Mouse (Mus musculus): ENCODE data around the gene Gab3. TPM values are rescaled to one million over a fixed set of nuclear protein-coding genes. Genes with fewer than 3 reads are reported as not detected.
A peak's percentile ranks its signal among the peaks of the same experiment; 100 is the strongest.

The Gab3 gene
- polyA plus RNA-seq (2014; fragmentation: Nextera tagmentation; extraction: Ambion mirVana) = 0.89 and 1.1 TPM in 2 replicates

- peak within 1 kb of the TSS; percentile 40 for H3K4me3 ChIP-seq (ENCODE audit: low read length)
- peak within 1 kb of the TSS; percentile 49 for H3K4me2 ChIP-seq (replicated peaks; ENCODE audit: low read depth, low read length)
- no peaks in the 10 kb centered on the region for H3K27me3 ChIP-seq (ENCODE audit: control insufficient read depth, insufficient read depth, low read length)
- no peaks in the 10 kb centered on the region for H3K36me3 ChIP-seq (ENCODE audit: control insufficient read depth, insufficient read depth, low read length)
- no peaks in the 10 kb centered on the region for H3K4me1 ChIP-seq (ENCODE audit: control insufficient read depth, insufficient read depth, low read length)
- ATAC-seq (ENCODE audit: low FRiP score, low TSS enrichment) = peak; percentile 97
- no peak within 1 kb of the TSS for H3K9ac ChIP-seq (ENCODE audit: low read depth, low read length)
- H3K9me3 ChIP-seq (ENCODE audit: control insufficient read depth, low read length) = no peaks in the 10 kb centered on the region
- no peak within 1 kb of the TSS for H3K27ac ChIP-seq (ENCODE audit: low read depth, low read length)
- WGBS = 20% methylated on average over 9 of the region's 17 CpGs
These were observed at the start of gene Gab3 for GRCm38 (mm10) chrX:75084774-75085508. TSS of gene Gab3 (minus strand) at chrX:75085458.

- no peaks in the 10 kb centered on the region for H3K27me3 ChIP-seq (ENCODE audit: control insufficient read depth, insufficient read depth, low read length)
- peak within 1 kb of the TSS; percentile 37; the same call in 1 of the 2 replicates for H3K27ac ChIP-seq (ENCODE audit: low read depth, low read length)
- H3K9me3 ChIP-seq (ENCODE audit: control insufficient read depth, low read length) = no peaks in the 10 kb centered on the region
- peak within 1 kb of the TSS; percentile 42 for H3K4me2 ChIP-seq (replicated peaks; ENCODE audit: low read depth, low read length)
- no peaks in the 10 kb centered on the region for H3K4me1 ChIP-seq (ENCODE audit: control insufficient read depth, insufficient read depth, low read length)
- H3K36me3 ChIP-seq (ENCODE audit: control insufficient read depth, insufficient read depth, low read length) = no peaks in the 10 kb centered on the region
- peak; percentile 100 for ATAC-seq (ENCODE audit: low FRiP score, low TSS enrichment)
- H3K9ac ChIP-seq (ENCODE audit: low read depth, low read length) = peak within 1 kb of the TSS; percentile 59
- peak within 1 kb of the TSS; percentile 51 for H3K4me3 ChIP-seq (ENCODE audit: low read length)
- WGBS = 27% methylated on average over 36 of the region's 36 CpGs
These were observed 45.4 kb upstream of the Gab3 start, which contains the start of gene Mpp1 for GRCm38 (mm10) chrX:75130467-75131160. TSS of gene Mpp1 (minus strand) at chrX:75131016.

DNA sequence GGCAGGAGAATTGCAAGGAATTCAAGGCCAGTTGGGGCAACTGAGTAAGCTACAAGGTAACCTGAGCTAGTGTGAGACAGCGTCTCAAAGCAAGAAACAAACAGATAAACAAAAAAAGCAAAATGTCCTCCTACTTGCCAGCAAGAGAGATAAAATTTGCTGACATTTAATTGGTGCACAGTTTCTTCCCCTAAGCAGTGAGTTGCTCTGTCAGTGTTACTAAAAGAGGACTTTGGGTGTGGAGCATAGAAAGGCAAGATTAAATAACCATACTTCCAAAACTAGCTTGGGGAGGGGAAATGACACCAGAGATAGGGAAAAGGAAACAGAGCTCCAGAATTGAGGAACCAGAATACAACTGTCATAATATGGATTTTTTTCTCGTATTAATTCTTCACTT lies 44.2 kb upstream of the Gab3 start:
- H3K9me3 ChIP-seq (ENCODE audit: control insufficient read depth, low read length) = no peaks in the 10 kb centered on the region
- no peak for ATAC-seq (ENCODE audit: low FRiP score, low TSS enrichment)
- no peak overlapping the region for H3K4me2 ChIP-seq (replicated peaks; ENCODE audit: low read depth, low read length)
- H3K36me3 ChIP-seq (ENCODE audit: control insufficient read depth, insufficient read depth, low read length) = no peaks in the 10 kb centered on the region; the same call in 1 of the 2 replicates
- no peak overlapping the region for H3K4me3 ChIP-seq (ENCODE audit: low read length)
- no peaks in the 10 kb centered on the region for H3K27me3 ChIP-seq (ENCODE audit: control insufficient read depth, insufficient read depth, low read length)
- 66% methylated on average over 2 of the region's 2 CpGs for WGBS
- H3K9ac ChIP-seq (ENCODE audit: low read depth, low read length) = no peak overlapping the region
- H3K27ac ChIP-seq (ENCODE audit: low read depth, low read length) = no peak overlapping the region
- no peaks in the 10 kb centered on the region for H3K4me1 ChIP-seq (ENCODE audit: control insufficient read depth, insufficient read depth, low read length)

DNA sequence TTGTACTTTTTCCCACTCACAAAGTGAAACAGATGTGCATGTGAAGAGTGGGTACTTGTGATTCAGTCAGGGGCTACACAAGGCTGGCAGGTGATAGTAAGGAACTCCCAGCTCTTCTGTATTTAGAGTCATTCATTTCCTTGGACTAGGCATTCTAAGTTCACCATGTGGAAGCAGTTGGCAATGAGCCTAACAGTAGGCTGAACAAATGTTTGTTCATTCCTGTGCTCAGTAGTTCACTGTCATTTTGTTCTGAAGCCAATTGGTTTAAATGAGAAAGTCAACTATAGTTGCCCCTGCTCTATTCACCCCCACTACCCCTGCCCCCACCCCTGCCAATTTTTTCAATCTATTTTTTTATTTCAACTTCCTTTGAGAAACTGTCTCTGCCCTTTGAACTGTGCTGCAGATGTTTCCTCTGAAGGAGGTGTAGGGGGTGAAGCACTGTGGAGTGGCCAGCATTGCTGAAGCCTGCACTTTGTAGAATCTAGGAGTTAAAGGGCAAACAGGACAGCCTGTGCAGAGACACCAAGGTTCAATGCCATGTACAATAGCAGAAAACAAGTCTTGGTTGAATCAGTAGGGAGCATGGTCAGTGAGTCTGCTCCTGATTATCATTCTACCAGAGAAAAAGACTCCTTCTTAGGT lies 43.2 kb upstream of the Gab3 start:
- H3K9ac ChIP-seq (ENCODE audit: low read depth, low read length) = no peak overlapping the region

GRCm38 (mm10) chrX:75126893-75127292 lies 41.6 kb upstream of the Gab3 start:
- H3K4me3 ChIP-seq (ENCODE audit: low read length) = no peak overlapping the region
- no peak overlapping the region for H3K27ac ChIP-seq (ENCODE audit: low read depth, low read length)
- no peak overlapping the region for H3K9ac ChIP-seq (ENCODE audit: low read depth, low read length)

More for the DNA sequence above, 43.2 kb upstream of the Gab3 start:
- Histone ChIP-seq H3K27ac (ENCODE audit: low read depth, low read length) (no peak overlapping the region), H3K27me3 (ENCODE audit: control insufficient read depth, insufficient read depth, low read length) (no peaks in the 10 kb centered on the region), H3K4me2 (replicated peaks; ENCODE audit: low read depth, low read length) (no peak overlapping the region), H3K4me1 (ENCODE audit: control insufficient read depth, insufficient read depth, low read length) (no peaks in the 10 kb centered on the region), H3K36me3 (ENCODE audit: control insufficient read depth, insufficient read depth, low read length) (no peaks in the 10 kb centered on the region; the same call in 1 of the 2 replicates), H3K4me3 (ENCODE audit: low read length) (no peak overlapping the region), H3K9me3 (ENCODE audit: control insufficient read depth, low read length) (no peaks in the 10 kb centered on the region)
- ATAC-seq (ENCODE audit: low FRiP score, low TSS enrichment) = no peak

DNA sequence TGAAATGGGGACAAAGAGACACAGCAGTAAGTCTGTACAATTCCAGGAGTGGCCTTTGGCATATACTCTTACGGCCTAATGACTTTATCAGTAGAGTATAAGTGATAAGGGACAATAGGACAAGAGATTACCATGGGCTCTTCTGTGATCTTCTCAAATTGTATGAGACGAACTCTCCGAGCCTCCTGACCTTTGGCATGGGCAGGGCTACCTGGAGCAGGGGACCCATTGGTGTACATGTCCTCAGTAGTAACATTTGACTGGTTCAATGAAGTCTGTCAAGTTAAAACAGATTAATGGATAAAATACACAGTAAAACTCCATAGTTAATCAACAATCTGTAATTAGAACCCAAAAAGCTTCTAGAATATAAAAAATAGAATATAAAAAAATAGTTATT lies 40.3 kb upstream of the Gab3 start:
- no peaks in the 10 kb centered on the region for H3K27me3 ChIP-seq (ENCODE audit: control insufficient read depth, insufficient read depth, low read length)
- H3K36me3 ChIP-seq (ENCODE audit: control insufficient read depth, insufficient read depth, low read length) = no peaks in the 10 kb centered on the region; the same call in 1 of the 2 replicates
- H3K4me3 ChIP-seq (ENCODE audit: low read length) = no peak overlapping the region
- no peaks in the 10 kb centered on the region for H3K4me1 ChIP-seq (ENCODE audit: control insufficient read depth, insufficient read depth, low read length)
- H3K4me2 ChIP-seq (replicated peaks; ENCODE audit: low read depth, low read length) = no peak overlapping the region
- no peaks in the 10 kb centered on the region for H3K9me3 ChIP-seq (ENCODE audit: control insufficient read depth, low read length)
- H3K9ac ChIP-seq (ENCODE audit: low read depth, low read length) = no peak overlapping the region
- WGBS = 94% methylated on average over 3 of the region's 3 CpGs
- no peak for ATAC-seq (ENCODE audit: low FRiP score, low TSS enrichment)
- no peak overlapping the region for H3K27ac ChIP-seq (ENCODE audit: low read depth, low read length)

More at GRCm38 (mm10) chrX:75126893-75127292, 41.6 kb upstream of the Gab3 start:
- Histone ChIP-seq H3K9me3 (ENCODE audit: control insufficient read depth, low read length) (no peaks in the 10 kb centered on the region), H3K4me2 (replicated peaks; ENCODE audit: low read depth, low read length) (no peak overlapping the region), H3K36me3 (ENCODE audit: control insufficient read depth, insufficient read depth, low read length) (no peaks in the 10 kb centered on the region; the same call in 1 of the 2 replicates), H3K27me3 (ENCODE audit: control insufficient read depth, insufficient read depth, low read length) (no peaks in the 10 kb centered on the region), H3K4me1 (ENCODE audit: control insufficient read depth, insufficient read depth, low read length) (no peaks in the 10 kb centered on the region)
- no peak for ATAC-seq (ENCODE audit: low FRiP score, low TSS enrichment)

DNA sequence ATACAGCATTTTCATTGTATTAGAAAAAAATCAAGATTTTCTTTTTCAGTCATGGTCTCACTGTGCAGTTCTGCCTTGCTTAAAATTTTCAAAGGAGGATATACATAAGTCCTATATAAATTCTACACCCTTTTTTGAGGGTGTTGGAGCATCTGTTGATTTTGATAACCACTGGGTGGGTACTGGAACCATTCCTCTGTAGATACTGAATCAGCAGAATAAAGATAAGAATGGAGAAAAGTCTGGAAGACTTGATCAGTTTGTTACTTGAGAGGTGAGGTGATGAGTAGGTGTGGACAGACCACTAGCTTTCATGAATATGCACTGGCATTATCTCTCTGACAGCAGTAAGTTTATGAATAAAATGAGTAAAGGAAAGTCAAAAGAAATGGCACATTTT lies 30.3 kb upstream of the Gab3 start:
- H3K4me3 ChIP-seq (ENCODE audit: low read length) = no peak overlapping the region
- H3K27ac ChIP-seq (ENCODE audit: low read depth, low read length) = no peak overlapping the region
- no peaks in the 10 kb centered on the region for H3K4me1 ChIP-seq (ENCODE audit: control insufficient read depth, insufficient read depth, low read length)
- H3K9me3 ChIP-seq (ENCODE audit: control insufficient read depth, low read length) = no peaks in the 10 kb centered on the region
- no peak for ATAC-seq (ENCODE audit: low FRiP score, low TSS enrichment)
- peaks cover 3% of the 10 kb centered on the region; the same call in 1 of the 2 replicates for H3K36me3 ChIP-seq (ENCODE audit: control insufficient read depth, insufficient read depth, low read length)
- no peak overlapping the region for H3K9ac ChIP-seq (ENCODE audit: low read depth, low read length)
- H3K4me2 ChIP-seq (replicated peaks; ENCODE audit: low read depth, low read length) = no peak overlapping the region
- no peaks in the 10 kb centered on the region for H3K27me3 ChIP-seq (ENCODE audit: control insufficient read depth, insufficient read depth, low read length)

DNA sequence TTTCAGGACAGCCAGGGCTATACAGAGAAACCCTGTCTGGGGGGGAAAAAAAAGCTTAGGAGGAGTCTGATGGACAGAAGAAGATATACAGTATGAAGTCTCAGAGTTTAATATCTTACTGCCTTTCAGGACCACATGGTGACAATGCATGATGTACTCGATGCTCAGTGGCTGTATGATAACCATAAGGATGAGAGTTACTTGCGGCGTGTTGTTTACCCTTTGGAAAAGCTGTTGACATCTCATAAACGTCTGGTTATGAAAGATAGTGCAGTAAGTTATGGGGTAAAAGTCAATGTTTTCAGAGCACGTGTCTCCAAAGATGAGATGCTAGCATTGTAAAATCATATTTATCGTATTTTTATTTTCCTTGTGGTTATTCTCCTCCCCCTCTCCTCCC lies 17.0 kb upstream of the Gab3 start:
- H3K9me3 ChIP-seq (ENCODE audit: control insufficient read depth, low read length) = no peaks in the 10 kb centered on the region
- no peaks in the 10 kb centered on the region for H3K4me1 ChIP-seq (ENCODE audit: control insufficient read depth, insufficient read depth, low read length)
- 87% methylated on average over 6 of the region's 6 CpGs for whole genome bisulfite sequencing
- peaks cover 31% of the 10 kb centered on the region; the same call in 1 of the 2 replicates for H3K36me3 ChIP-seq (ENCODE audit: control insufficient read depth, insufficient read depth, low read length)
- H3K9ac ChIP-seq (ENCODE audit: low read depth, low read length) = no peak overlapping the region
- H3K27me3 ChIP-seq (ENCODE audit: control insufficient read depth, insufficient read depth, low read length) = no peaks in the 10 kb centered on the region
- H3K27ac ChIP-seq (ENCODE audit: low read depth, low read length) = no peak overlapping the region
- no peak for ATAC-seq (ENCODE audit: low FRiP score, low TSS enrichment)
- H3K4me2 ChIP-seq (replicated peaks; ENCODE audit: low read depth, low read length) = no peak overlapping the region
- no peak overlapping the region for H3K4me3 ChIP-seq (ENCODE audit: low read length)

GRCm38 (mm10) chrX:75098799-75099198 lies 13.5 kb upstream of the Gab3 start:
- peaks cover 8% of the 10 kb centered on the region; the same call in 1 of the 2 replicates for H3K36me3 ChIP-seq (ENCODE audit: control insufficient read depth, insufficient read depth, low read length)
- no peaks in the 10 kb centered on the region for H3K4me1 ChIP-seq (ENCODE audit: control insufficient read depth, insufficient read depth, low read length)
- no peak overlapping the region for H3K27ac ChIP-seq (ENCODE audit: low read depth, low read length)
- no peak for ATAC-seq (ENCODE audit: low FRiP score, low TSS enrichment)
- H3K9ac ChIP-seq (ENCODE audit: low read depth, low read length) = no peak overlapping the region
- no peaks in the 10 kb centered on the region for H3K27me3 ChIP-seq (ENCODE audit: control insufficient read depth, insufficient read depth, low read length)
- 87% methylated on average over 8 of the region's 8 CpGs for WGBS
- no peaks in the 10 kb centered on the region for H3K9me3 ChIP-seq (ENCODE audit: control insufficient read depth, low read length)
- H3K4me3 ChIP-seq (ENCODE audit: low read length) = no peak overlapping the region
- H3K4me2 ChIP-seq (replicated peaks; ENCODE audit: low read depth, low read length) = no peak overlapping the region

All from kidney, embryonic 14.5 days (tissue).